Mouse (Mus musculus) myocyte (in vitro differentiated cells): ENCODE measurements around the gene Gm14190.

Source experiments
- E2F4 ChIP-seq: IDR thresholded peaks from one replicate; pipeline ENCODE4 v1.6.1; 2011; ENCODE audit warnings: mild to moderate bottlenecking, control low read depth, moderate library complexity; ENCODE audit not compliant: insufficient read depth
- MYOD1 ChIP-seq, 3 experiments: IDR thresholded peaks; one replicate each; pipeline ENCODE4 v1.6.1; 2011; ENCODE audit warnings: control low read depth in 2 of 3, low read depth in 2 of 3, mild to moderate bottlenecking in 2 of 3, moderate library complexity in 1 of 3; ENCODE audit not compliant: insufficient read length in 2 of 3, control insufficient read depth in 1 of 3
- MYOG ChIP-seq, 3 experiments: IDR thresholded peaks; one replicate each; pipeline ENCODE4 v1.6.1; 2011; ENCODE audit warnings: control low read depth in 2 of 3, low read depth in 2 of 3, mild to moderate bottlenecking in 2 of 3; ENCODE audit not compliant: insufficient read length in 2 of 3, control insufficient read depth in 1 of 3, insufficient read depth in 1 of 3
- POLR2A ChIP-seq: IDR thresholded peaks from one replicate; pipeline ENCODE4 v1.6.1; 2011; ENCODE audit warnings: low read depth, mild to moderate bottlenecking, control low read depth, moderate library complexity; ENCODE audit not compliant: insufficient read length
- POLR2AphosphoS2 ChIP-seq: IDR thresholded peaks from one replicate; pipeline ENCODE4 v1.6.1; 2011; ENCODE audit warnings: low read depth, control low read depth; ENCODE audit not compliant: insufficient read length
- TCF12 ChIP-seq: IDR thresholded peaks from one replicate; pipeline ENCODE4 v1.6.1; 2011; ENCODE audit warnings: mild to moderate bottlenecking, control low read depth; ENCODE audit not compliant: poor library complexity, insufficient read depth, severe bottlenecking
- TCF3 ChIP-seq: IDR thresholded peaks from one replicate; pipeline ENCODE4 v1.6.1; 2011; ENCODE audit warnings: low read depth, control low read depth; ENCODE audit not compliant: insufficient read length
- USF1 ChIP-seq: IDR thresholded peaks from one replicate; pipeline ENCODE4 v1.6.1; 2011; ENCODE audit warnings: low read depth, mild to moderate bottlenecking, control low read depth, moderate library complexity

DNA sequence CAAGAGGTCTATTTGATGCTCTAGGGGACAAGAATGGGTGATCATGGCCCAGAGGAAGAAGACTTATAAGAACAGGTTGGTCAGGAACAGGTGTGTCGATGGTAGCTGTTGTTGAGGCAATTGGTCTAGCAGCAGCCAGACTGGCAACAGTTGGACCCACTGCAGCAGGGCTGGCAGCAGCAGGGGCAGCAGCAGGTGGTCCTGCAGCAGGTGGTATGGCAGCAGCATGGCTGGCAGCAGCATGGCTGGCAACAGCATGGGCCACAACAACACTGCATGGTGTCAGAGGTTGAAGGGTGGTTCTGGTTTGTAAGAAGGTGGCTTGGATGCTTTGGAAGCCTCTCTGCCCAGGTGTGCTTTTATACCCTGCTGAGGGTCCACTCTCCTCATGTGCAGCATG is at the start of gene Gm14190:
- no peak for TF ChIP-seq TCF3
- no peak for TF ChIP-seq USF1
- TF ChIP-seq POLR2A = no peak
- TF ChIP-seq POLR2AphosphoS2 = no peak
- peak in 2 of 3 experiments; percentile 18 to 68 for TF ChIP-seq MYOG (IDR thresholded peaks at IDR 0.05; ENCODE audit: control insufficient read depth in 1 of 3, insufficient read depth in 1 of 3, insufficient read length in 2 of 3, low read depth in 2 of 3)
- TF ChIP-seq E2F4 = no peak
- peak in 1 of 3 experiments; percentile 43 for TF ChIP-seq MYOD1 (IDR thresholded peaks at IDR 0.05; ENCODE audit: control insufficient read depth in 1 of 3, insufficient read length in 2 of 3, low read depth in 2 of 3)
- TF ChIP-seq TCF12 = no peak
